In genomic region chr3:95012982-95013381, GRCm38 (mm10) we compare ENCODE assay signal across 9 mouse cellular contexts. TPM values are rescaled to one million over a fixed set of nuclear protein-coding genes. Genes with fewer than 3 reads are reported as not detected.
A peak's percentile ranks its signal among the peaks of the same experiment; 100 is the strongest.
DNase-seq lines count a peak whose midpoint lies in the region; ATAC-seq and TF ChIP-seq lines count a peak whose summit lies in the region.
"Had no signal": no experiment of that assay in that cellular context is flagged by ENCODE, and none has a peak within 500 bp of the region (broad histone marks: within the 10 kb centered on the region; RNA-seq: fewer than 3 reads in every experiment).

No protein-coding gene starts in this region.

- no peak overlapping the region for H3K4me2 ChIP-seq in hindbrain, embryonic 16.5 days (ENCODE audit: low read length)
- H3K4me2 ChIP-seq in embryonic facial prominence, embryonic 14.5 days (ENCODE audit: low read depth, low read length): peak overlapping the region; percentile 95
- H3K4me2 ChIP-seq in liver, embryonic 14.5 days (ENCODE audit: low read depth): no peak overlapping the region

- H3K27me3 ChIP-seq in hindbrain, embryonic 10.5 days (ENCODE audit: insufficient read depth, poor library complexity, severe bottlenecking): no peaks in the 10 kb centered on the region
- no peaks in the 10 kb centered on the region for H3K27me3 ChIP-seq in hindbrain, embryonic 16.5 days (replicated peaks; ENCODE audit: control insufficient read depth, insufficient read depth, low read length)
- no peaks in the 10 kb centered on the region for H3K27me3 ChIP-seq in embryonic facial prominence, embryonic 14.5 days (replicated peaks; ENCODE audit: control insufficient read depth, insufficient read depth, low read length)
- H3K27me3 ChIP-seq in liver, embryonic 14.5 days (ENCODE audit: control insufficient read depth, insufficient read depth, low read length): no peaks in the 10 kb centered on the region

- no peak for ATAC-seq in hindbrain, embryonic 16.5 days
- ATAC-seq in embryonic facial prominence, embryonic 14.5 days (ENCODE audit: low read depth): no peak
- ATAC-seq in liver, embryonic 14.5 days (ENCODE audit: insufficient read depth): no peak

- no peak overlapping the region for H3K9ac ChIP-seq in hindbrain, embryonic 16.5 days (ENCODE audit: low read depth, low read length)
- H3K9ac ChIP-seq in embryonic facial prominence, embryonic 14.5 days (ENCODE audit: low read depth, low read length): no peak overlapping the region
- peak overlapping the region; percentile 23; the same call in 1 of the 2 replicates for H3K9ac ChIP-seq in liver, embryonic 14.5 days (replicated peaks)

- 0 out of 2 replicates have a peak overlapping the region, but pooled peaks have one; percentile 12 for H3K27ac ChIP-seq in hindbrain, embryonic 10.5 days
- no peak overlapping the region for H3K27ac ChIP-seq in hindbrain, embryonic 16.5 days (ENCODE audit: low read depth, low read length)
- H3K27ac ChIP-seq in embryonic facial prominence, embryonic 14.5 days (replicated peaks; ENCODE audit: low read depth, low read length): no peak overlapping the region
- H3K27ac ChIP-seq in liver, embryonic 14.5 days: no peak overlapping the region

- peaks cover 55% of the 10 kb centered on the region for H3K36me3 ChIP-seq in hindbrain, embryonic 10.5 days
- H3K36me3 ChIP-seq in hindbrain, embryonic 16.5 days (ENCODE audit: control insufficient read depth, insufficient read depth, low read length): peaks cover 24% of the 10 kb centered on the region
- H3K36me3 ChIP-seq in embryonic facial prominence, embryonic 14.5 days (ENCODE audit: control insufficient read depth, insufficient read depth, low read length): peaks cover 43% of the 10 kb centered on the region
- H3K36me3 ChIP-seq in liver, embryonic 14.5 days (replicated peaks; ENCODE audit: control insufficient read depth, insufficient read depth, low read depth): peaks cover 39% of the 10 kb centered on the region

- no peak for TF ChIP-seq CTCF in liver, embryonic 14.5 days (IDR thresholded peaks at IDR 0.05; ENCODE audit: low read depth)

- WGBS in hindbrain, embryonic 10.5 days: 77% methylated on average over 3 of the region's 3 CpGs
- 90% methylated on average over 3 of the region's 3 CpGs for WGBS in hindbrain, embryonic 16.5 days
- 62% methylated on average over 3 of the region's 3 CpGs for WGBS in embryonic facial prominence, embryonic 14.5 days
- WGBS in liver, embryonic 14.5 days (ENCODE audit: insufficient replicate concordance): 97% methylated on average over 3 of the region's 3 CpGs

- H3K4me1 ChIP-seq in hindbrain, embryonic 10.5 days (replicated peaks): peaks cover 52% of the 10 kb centered on the region
- H3K4me1 ChIP-seq in hindbrain, embryonic 16.5 days (ENCODE audit: control insufficient read depth, insufficient read depth, low read depth, low read length): peaks cover 24% of the 10 kb centered on the region
- H3K4me1 ChIP-seq in embryonic facial prominence, embryonic 14.5 days (ENCODE audit: control insufficient read depth, insufficient read depth, low read length): peaks cover 13% of the 10 kb centered on the region
- H3K4me1 ChIP-seq in liver, embryonic 14.5 days (replicated peaks; ENCODE audit: control insufficient read depth in 2 of 2, insufficient read depth in 2 of 2, low read length in 1 of 2): peaks cover 10 to 11% of the 10 kb centered on the region in 2 experiments

- no peaks in the 10 kb centered on the region for H3K9me3 ChIP-seq in hindbrain, embryonic 10.5 days
- no peaks in the 10 kb centered on the region for H3K9me3 ChIP-seq in hindbrain, embryonic 16.5 days (ENCODE audit: control insufficient read depth, low read length)
- H3K9me3 ChIP-seq in embryonic facial prominence, embryonic 14.5 days (ENCODE audit: control insufficient read depth, low read length): no peaks in the 10 kb centered on the region
- H3K9me3 ChIP-seq in liver, embryonic 14.5 days (ENCODE audit: control insufficient read depth, low read length): no peaks in the 10 kb centered on the region

- peak; percentile 35 for DNase-seq in cerebellum, adult 11 months
- no peak for DNase-seq in cerebellum, postnatal 4 days (ENCODE audit: low spot score in 2 of 2)
- DNase-seq in hindbrain, embryonic 10.5 days (ENCODE audit: low spot score): no peak
- no peak for DNase-seq in embryonic facial prominence, embryonic 14.5 days (ENCODE audit: low spot score)
- DNase-seq in liver, embryonic 14.5 days (ENCODE audit: low read depth in 3 of 3, low spot score in 3 of 3): no peak
- DNase-seq in layer of hippocampus, postnatal 10 days (ENCODE audit: low spot score in 2 of 2): no peak
- no peak for DNase-seq in spleen, adult 12 weeks (ENCODE audit: low spot score)
- DNase-seq: adrenal gland, postnatal 36 days had no signal

- H3K4me3 ChIP-seq in hindbrain, embryonic 10.5 days: peak overlapping the region; percentile 94
- no peak overlapping the region for H3K4me3 ChIP-seq in hindbrain, embryonic 16.5 days (ENCODE audit: low read length)
- no peak overlapping the region for H3K4me3 ChIP-seq in embryonic facial prominence, embryonic 14.5 days (ENCODE audit: low read depth, low read length)
- H3K4me3 ChIP-seq in liver, embryonic 14.5 days (ENCODE audit: insufficient read depth in 1 of 2, low read depth in 2 of 2, low read length in 2 of 2): no peak overlapping the region

- no peak for TF ChIP-seq EP300 in liver, embryonic 14.5 days (IDR thresholded peaks at IDR 0.05; ENCODE audit: low read depth)

RNA-seq across cellular contexts. Expression of gene Zfp687, which starts 2.3 kb away (rescaled TPM):
- polyA plus RNA-seq in hindbrain, embryonic 10.5 days (2016; fragmentation: Nextera tagmentation; extraction: Ambion mirVana): 40.0 and 46.5 TPM in 2 replicates
- 15.9 and 22.0 TPM in 2 replicates for polyA plus RNA-seq in hindbrain, embryonic 16.5 days (2015; fragmentation: Nextera tagmentation; extraction: Ambion mirVana)
- polyA plus RNA-seq in embryonic facial prominence, embryonic 14.5 days (2014; fragmentation: Nextera tagmentation; extraction: Ambion mirVana): 17.3 and 22.0 TPM in 2 replicates
- 5.8 and 6.6 TPM in 2 replicates for polyA plus RNA-seq in liver, embryonic 14.5 days (2012; rRNA removed)
- 4.4 and 5.9 TPM in 2 replicates for polyA plus RNA-seq in liver, embryonic 14.5 days (2014; fragmentation: Nextera tagmentation; extraction: Ambion mirVana)
- 10 to 100 TPM; 26.4 to 30.8 TPM for total RNA-seq in layer of hippocampus, postnatal 10 days (2021)

RNA-seq across cellular contexts. Expression of gene Psmd4, which starts 29.4 kb away (rescaled TPM):
- 330 and 353 TPM in 2 replicates for polyA plus RNA-seq in hindbrain, embryonic 10.5 days (2016; fragmentation: Nextera tagmentation; extraction: Ambion mirVana)
- 267 and 288 TPM in 2 replicates for polyA plus RNA-seq in hindbrain, embryonic 16.5 days (2015; fragmentation: Nextera tagmentation; extraction: Ambion mirVana)
- 234 and 252 TPM in 2 replicates for polyA plus RNA-seq in embryonic facial prominence, embryonic 14.5 days (2014; fragmentation: Nextera tagmentation; extraction: Ambion mirVana)
- polyA plus RNA-seq in liver, embryonic 14.5 days (2012; rRNA removed): 114 and 150 TPM in 2 replicates
- 153 and 161 TPM in 2 replicates for polyA plus RNA-seq in liver, embryonic 14.5 days (2014; fragmentation: Nextera tagmentation; extraction: Ambion mirVana)
- total RNA-seq in layer of hippocampus, postnatal 10 days (2021): 100 to 1,000 TPM; 160 to 174 TPM

RNA-seq across cellular contexts. Expression of gene Pi4kb, which starts 38.5 kb away (rescaled TPM):
- polyA plus RNA-seq in hindbrain, embryonic 10.5 days (2016; fragmentation: Nextera tagmentation; extraction: Ambion mirVana): 20.6 and 22.3 TPM in 2 replicates
- polyA plus RNA-seq in hindbrain, embryonic 16.5 days (2015; fragmentation: Nextera tagmentation; extraction: Ambion mirVana): 22.1 and 26.2 TPM in 2 replicates
- 26.5 and 28.2 TPM in 2 replicates for polyA plus RNA-seq in embryonic facial prominence, embryonic 14.5 days (2014; fragmentation: Nextera tagmentation; extraction: Ambion mirVana)
- polyA plus RNA-seq in liver, embryonic 14.5 days (2012; rRNA removed): 7.3 and 14.0 TPM in 2 replicates
- 6.8 and 10.0 TPM in 2 replicates for polyA plus RNA-seq in liver, embryonic 14.5 days (2014; fragmentation: Nextera tagmentation; extraction: Ambion mirVana)
- 10 to 100 TPM; 46.5 to 50.7 TPM for total RNA-seq in layer of hippocampus, postnatal 10 days (2021)

RNA-seq across cellular contexts. Expression of gene Rfx5, which starts 59.1 kb away (rescaled TPM):
- polyA plus RNA-seq in hindbrain, embryonic 10.5 days (2016; fragmentation: Nextera tagmentation; extraction: Ambion mirVana): 5.7 TPM in 2 replicates
- 6.1 and 7.1 TPM in 2 replicates for polyA plus RNA-seq in hindbrain, embryonic 16.5 days (2015; fragmentation: Nextera tagmentation; extraction: Ambion mirVana)
- polyA plus RNA-seq in embryonic facial prominence, embryonic 14.5 days (2014; fragmentation: Nextera tagmentation; extraction: Ambion mirVana): 10.2 and 12.5 TPM in 2 replicates
- 2.3 TPM in 2 replicates for polyA plus RNA-seq in liver, embryonic 14.5 days (2012; rRNA removed)
- polyA plus RNA-seq in liver, embryonic 14.5 days (2014; fragmentation: Nextera tagmentation; extraction: Ambion mirVana): 0.88 and 1.5 TPM in 2 replicates
- 10 to 100 TPM; 20.1 to 21.3 TPM for total RNA-seq in layer of hippocampus, postnatal 10 days (2021)
